Mouse (Mus musculus): ENCODE measurements at regions not wholly inside any gene's neighbourhood (a gene's known extent, or its start where the extent isn't known, plus 50 kb on each side); places are given as distances from the start of the nearest gene placed in this dataset.

GRCm38 (mm10) chr5:91732002-91732401 lies 214.6 kb downstream of the Parm1 start:
- Histone ChIP-seq H3K4me2 (ENCODE audit: low read depth) (no peak overlapping the region), H3K36me3 (replicated peaks; ENCODE audit: control insufficient read depth, insufficient read depth, low read depth) (no peaks in the 10 kb centered on the region), H3K27ac (no peak overlapping the region), H3K4me3 (ENCODE audit: insufficient read depth in 1 of 2, low read depth in 2 of 2, low read length in 2 of 2) (no peak overlapping the region), H3K9ac (replicated peaks) (no peak overlapping the region), H3K27me3 (ENCODE audit: control insufficient read depth, insufficient read depth, low read length) (no peaks in the 10 kb centered on the region), H3K4me1 (replicated peaks; ENCODE audit: control insufficient read depth in 2 of 2, insufficient read depth in 2 of 2, low read length in 1 of 2) (no peaks in the 10 kb centered on the region), H3K9me3 (ENCODE audit: control insufficient read depth, low read length) (no peaks in the 10 kb centered on the region)
- TF ChIP-seq EP300 (IDR thresholded peaks at IDR 0.05; ENCODE audit: low read depth) (no peak), CTCF (IDR thresholded peaks at IDR 0.05; ENCODE audit: low read depth) (no peak)
- 60% methylated on average over 5 of the region's 5 CpGs for WGBS (ENCODE audit: insufficient replicate concordance)
- no peak for ATAC-seq (ENCODE audit: insufficient read depth)
- DNase-seq (ENCODE audit: low read depth in 3 of 3, low spot score in 3 of 3): no peak

DNA sequence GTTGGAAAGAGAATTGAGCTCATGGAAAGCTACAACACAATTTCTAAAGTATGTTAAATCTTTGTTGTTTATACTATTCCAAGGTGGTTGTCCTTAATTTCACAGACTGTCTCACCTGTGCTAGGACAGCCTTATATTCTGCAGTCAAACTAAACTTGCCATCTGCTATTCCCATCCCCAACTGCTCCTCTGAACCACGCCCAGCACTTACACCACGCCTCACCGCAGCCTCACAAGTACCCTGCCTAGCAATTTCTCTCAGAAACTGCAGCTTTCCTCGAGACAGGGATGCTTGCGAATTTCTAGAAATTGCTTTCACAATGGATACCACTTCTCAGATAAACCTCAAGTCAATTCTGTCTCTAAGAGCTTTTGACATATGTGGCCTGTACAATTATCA lies 213.7 kb downstream of the Parm1 start:
- no peak overlapping the region for H3K4me2 ChIP-seq (ENCODE audit: low read depth)
- TF ChIP-seq EP300 (IDR thresholded peaks at IDR 0.05; ENCODE audit: low read depth) (no peak), CTCF (IDR thresholded peaks at IDR 0.05; ENCODE audit: low read depth) (no peak)
- H3K9me3 ChIP-seq (ENCODE audit: control insufficient read depth, low read length): no peaks in the 10 kb centered on the region
- DNase-seq (ENCODE audit: low read depth in 3 of 3, low spot score in 3 of 3): no peak
- no peak overlapping the region for H3K4me3 ChIP-seq (ENCODE audit: insufficient read depth in 1 of 2, low read depth in 2 of 2, low read length in 2 of 2)
- H3K27ac ChIP-seq: no peak overlapping the region
- 36% methylated on average over 5 of the region's 5 CpGs for WGBS (ENCODE audit: insufficient replicate concordance)
- ATAC-seq (ENCODE audit: insufficient read depth): no peak
- H3K9ac ChIP-seq (replicated peaks): no peak overlapping the region
- H3K4me1 ChIP-seq (replicated peaks; ENCODE audit: control insufficient read depth in 2 of 2, insufficient read depth in 2 of 2, low read length in 1 of 2): peaks cover 0 to 2% of the 10 kb centered on the region in 2 experiments; a peak in 2 of 4 replicates
- H3K27me3 ChIP-seq (ENCODE audit: control insufficient read depth, insufficient read depth, low read length): no peaks in the 10 kb centered on the region
- no peaks in the 10 kb centered on the region for H3K36me3 ChIP-seq (replicated peaks; ENCODE audit: control insufficient read depth, insufficient read depth, low read depth)

DNA sequence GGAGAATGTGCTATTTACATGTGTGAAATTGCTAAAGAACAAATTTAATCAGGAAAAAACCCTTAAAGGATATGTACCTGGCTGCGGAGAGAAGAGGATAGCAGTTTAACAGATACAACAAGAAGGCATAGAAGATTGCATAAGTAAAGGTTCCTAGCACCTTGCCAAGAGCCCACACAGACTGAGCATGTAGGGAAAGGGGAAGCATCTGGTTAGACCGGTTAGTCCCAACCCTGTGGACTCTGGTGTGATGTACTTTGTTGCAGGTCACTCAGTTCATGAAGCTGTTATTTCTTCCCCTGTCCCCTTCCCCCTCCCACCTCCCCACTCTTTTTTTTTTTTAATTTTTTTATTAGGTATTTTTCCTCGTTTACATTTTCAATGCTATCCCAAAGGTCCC lies 212.5 kb downstream of the Parm1 start:
- WGBS (ENCODE audit: insufficient replicate concordance): 43% methylated on average over 3 of the region's 3 CpGs
- Histone ChIP-seq H3K9ac (replicated peaks) (no peak overlapping the region), H3K4me3 (ENCODE audit: insufficient read depth in 1 of 2, low read depth in 2 of 2, low read length in 2 of 2) (no peak overlapping the region), H3K4me1 (replicated peaks; ENCODE audit: control insufficient read depth in 2 of 2, insufficient read depth in 2 of 2, low read length in 1 of 2) (peaks cover 0 to 8% of the 10 kb centered on the region in 2 experiments; a peak in 3 of 4 replicates), H3K27me3 (ENCODE audit: control insufficient read depth, insufficient read depth, low read length) (no peaks in the 10 kb centered on the region), H3K27ac (no peak overlapping the region), H3K4me2 (ENCODE audit: low read depth) (no peak overlapping the region), H3K9me3 (ENCODE audit: control insufficient read depth, low read length) (no peaks in the 10 kb centered on the region), H3K36me3 (replicated peaks; ENCODE audit: control insufficient read depth, insufficient read depth, low read depth) (no peaks in the 10 kb centered on the region)
- ATAC-seq (ENCODE audit: insufficient read depth): no peak
- no peak for DNase-seq (ENCODE audit: low read depth in 3 of 3, low spot score in 3 of 3)
- no peak for TF ChIP-seq EP300 (IDR thresholded peaks at IDR 0.05; ENCODE audit: low read depth)
- no peak for TF ChIP-seq CTCF (IDR thresholded peaks at IDR 0.05; ENCODE audit: low read depth)

GRCm38 (mm10) chr5:91729415-91729814 lies 212.0 kb downstream of the Parm1 start:
- Histone ChIP-seq H3K27ac (no peak overlapping the region), H3K36me3 (replicated peaks; ENCODE audit: control insufficient read depth, insufficient read depth, low read depth) (no peaks in the 10 kb centered on the region), H3K9me3 (ENCODE audit: control insufficient read depth, low read length) (no peaks in the 10 kb centered on the region), H3K27me3 (ENCODE audit: control insufficient read depth, insufficient read depth, low read length) (no peaks in the 10 kb centered on the region), H3K9ac (replicated peaks) (no peak overlapping the region), H3K4me1 (replicated peaks; ENCODE audit: control insufficient read depth in 2 of 2, insufficient read depth in 2 of 2, low read length in 1 of 2) (peaks cover 0 to 8% of the 10 kb centered on the region in 2 experiments; a peak in 3 of 4 replicates), H3K4me2 (ENCODE audit: low read depth) (no peak overlapping the region), H3K4me3 (ENCODE audit: insufficient read depth in 1 of 2, low read depth in 2 of 2, low read length in 2 of 2) (no peak overlapping the region)
- TF ChIP-seq EP300 (IDR thresholded peaks at IDR 0.05; ENCODE audit: low read depth): no peak
- TF ChIP-seq CTCF (IDR thresholded peaks at IDR 0.05; ENCODE audit: low read depth): no peak
- DNase-seq (ENCODE audit: low read depth in 3 of 3, low spot score in 3 of 3) (no peak), ATAC-seq (ENCODE audit: insufficient read depth) (no peak)
- WGBS (ENCODE audit: insufficient replicate concordance): 65% methylated on average over 4 of the region's 4 CpGs

- Histone ChIP-seq H3K36me3 (replicated peaks; ENCODE audit: control insufficient read depth, insufficient read depth, low read depth) (no peaks in the 10 kb centered on the region), H3K4me3 (ENCODE audit: insufficient read depth in 1 of 2, low read depth in 2 of 2, low read length in 2 of 2) (no peak overlapping the region), H3K27ac (no peak overlapping the region), H3K27me3 (ENCODE audit: control insufficient read depth, insufficient read depth, low read length) (no peaks in the 10 kb centered on the region), H3K4me1 (replicated peaks; ENCODE audit: control insufficient read depth in 2 of 2, insufficient read depth in 2 of 2, low read length in 1 of 2) (peaks cover 0 to 10% of the 10 kb centered on the region in 2 experiments; a peak in 3 of 4 replicates), H3K4me2 (ENCODE audit: low read depth) (no peak overlapping the region), H3K9me3 (ENCODE audit: control insufficient read depth, low read length) (no peaks in the 10 kb centered on the region), H3K9ac (replicated peaks) (no peak overlapping the region)
- DNase-seq (ENCODE audit: low read depth in 3 of 3, low spot score in 3 of 3) (no peak), ATAC-seq (ENCODE audit: insufficient read depth) (no peak)
- WGBS (ENCODE audit: insufficient replicate concordance): 61% methylated on average over 2 of the region's 2 CpGs
- TF ChIP-seq EP300 (IDR thresholded peaks at IDR 0.05; ENCODE audit: low read depth) (no peak), CTCF (IDR thresholded peaks at IDR 0.05; ENCODE audit: low read depth) (no peak)
Observed at GRCm38 (mm10) chr5:91727448-91727847, 210.0 kb downstream of the Parm1 start.
